Mouse (Mus musculus): Measurements from ENCODE around the gene Dock4. TPM values are rescaled to one million over a fixed set of nuclear protein-coding genes. Genes with fewer than 3 reads are reported as not detected.

Gene Dock4
- total and polyA plus RNA-seq, 2 experiments from 2014 or later: 10.5 to 30.9 TPM

DNA sequence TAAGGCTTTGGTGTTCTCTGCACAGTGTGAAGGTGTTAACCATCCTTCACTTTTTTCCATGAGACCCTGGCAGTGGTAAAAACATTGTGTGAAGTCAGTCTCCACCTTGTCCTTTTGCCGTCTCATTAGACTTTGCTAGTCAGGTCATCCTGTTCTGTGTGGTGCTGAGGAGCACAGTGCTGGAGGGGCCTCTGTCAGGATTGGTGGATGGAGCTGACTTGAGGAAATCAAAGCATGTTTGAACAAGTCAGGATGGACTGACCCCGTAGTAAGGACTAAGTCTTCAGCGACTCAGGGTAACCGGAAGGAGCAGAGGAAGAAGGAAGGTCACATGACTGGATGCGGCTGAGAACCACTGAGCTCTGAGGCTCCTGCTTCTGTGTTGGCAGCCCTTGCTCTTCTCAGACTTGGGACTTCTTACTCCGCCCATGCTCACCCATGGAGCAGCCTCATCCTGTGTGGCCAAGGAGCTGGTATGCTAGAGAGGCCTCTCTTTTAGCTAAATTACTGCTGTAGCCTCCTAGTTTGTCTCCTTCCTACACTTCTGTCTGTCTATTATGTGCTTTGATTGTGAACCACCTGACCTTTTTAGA lies 14.0 kb downstream of the Dock4 start:
- no peak for DNase-seq
- Histone ChIP-seq H3K4me3 (ENCODE audit: low read depth, low read length) (no peak overlapping the region), H3K4me1 (ENCODE audit: insufficient read depth) (peaks cover 13% of the 10 kb centered on the region; the same call in 1 of the 2 replicates), H3K27me3 (ENCODE audit: insufficient read depth, low read length) (no peaks in the 10 kb centered on the region), H3K9me3 (ENCODE audit: low read length) (no peaks in the 10 kb centered on the region), H3K9ac (no peak overlapping the region), H3K36me3 (ENCODE audit: insufficient read depth) (no peaks in the 10 kb centered on the region), H3K27ac (ENCODE audit: low read depth, low read length) (no peak overlapping the region), H3K4me2 (ENCODE audit: low read depth) (no peak overlapping the region)
- 79% methylated on average over 6 of the region's 6 CpGs for WGBS
- no peak for ATAC-seq
- no peak for TF ChIP-seq CTCF (IDR thresholded peaks at IDR 0.05; ENCODE audit: low read depth)

- 33% methylated on average over 7 of the region's 7 CpGs for WGBS
- Histone ChIP-seq H3K4me2 (ENCODE audit: low read depth) (no peak overlapping the region), H3K27ac (ENCODE audit: low read depth, low read length) (no peak overlapping the region; the same call in 1 of the 2 replicates), H3K4me1 (ENCODE audit: insufficient read depth) (peaks cover 13% of the 10 kb centered on the region; the same call in 1 of the 2 replicates), H3K9me3 (ENCODE audit: low read length) (no peaks in the 10 kb centered on the region), H3K4me3 (ENCODE audit: low read depth, low read length) (no peak overlapping the region), H3K36me3 (ENCODE audit: insufficient read depth) (no peaks in the 10 kb centered on the region), H3K9ac (no peak overlapping the region), H3K27me3 (ENCODE audit: insufficient read depth, low read length) (no peaks in the 10 kb centered on the region)
- 0 out of 2 replicates have a peak, but pooled peaks have one; percentile 41 for ATAC-seq
- no peak for TF ChIP-seq CTCF (IDR thresholded peaks at IDR 0.05; ENCODE audit: low read depth)
- no peak for DNase-seq
Measured at GRCm38 (mm10) chr12:40462693-40463235, 17.0 kb downstream of the Dock4 start.

- DNase-seq: no peak
- no peak for ATAC-seq
- 61% methylated on average over 2 of the region's 2 CpGs for WGBS
- Histone ChIP-seq H3K4me2 (ENCODE audit: low read depth) (no peak overlapping the region), H3K9ac (no peak overlapping the region), H3K4me1 (ENCODE audit: insufficient read depth) (peaks cover 13% of the 10 kb centered on the region; the same call in 1 of the 2 replicates), H3K4me3 (ENCODE audit: low read depth, low read length) (no peak overlapping the region), H3K27me3 (ENCODE audit: insufficient read depth, low read length) (no peaks in the 10 kb centered on the region), H3K36me3 (ENCODE audit: insufficient read depth) (no peaks in the 10 kb centered on the region), H3K9me3 (ENCODE audit: low read length) (no peaks in the 10 kb centered on the region), H3K27ac (ENCODE audit: low read depth, low read length) (no peak overlapping the region)
- no peak for TF ChIP-seq CTCF (IDR thresholded peaks at IDR 0.05; ENCODE audit: low read depth)
Measured at GRCm38 (mm10) chr12:40463828-40464227, 18.1 kb downstream of the Dock4 start.

DNA sequence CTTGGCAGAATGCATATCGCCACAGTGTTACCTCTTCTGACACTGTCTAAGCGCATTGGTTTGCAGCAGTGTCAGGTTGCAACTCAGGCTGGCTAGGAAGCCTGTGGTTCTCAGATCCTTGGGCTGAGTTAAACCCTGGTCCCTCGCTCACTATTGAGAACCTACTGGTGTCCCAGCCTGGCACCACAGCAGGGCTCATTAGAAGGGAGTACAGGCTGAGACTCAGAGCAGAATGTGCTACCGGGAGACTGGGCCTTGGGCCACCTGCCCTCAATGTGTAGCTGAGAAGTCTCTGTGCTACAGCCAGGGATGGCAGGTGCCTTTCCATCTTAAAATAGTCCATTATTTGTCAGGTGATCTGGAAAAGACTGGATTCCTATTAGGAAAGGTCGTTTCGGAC lies 18.5 kb downstream of the Dock4 start:
- no peak for TF ChIP-seq CTCF (IDR thresholded peaks at IDR 0.05; ENCODE audit: low read depth)
- no peak overlapping the region for H3K9ac ChIP-seq
- H3K4me3 ChIP-seq (ENCODE audit: low read depth, low read length): no peak overlapping the region
- H3K4me1 ChIP-seq (ENCODE audit: insufficient read depth): peaks cover 13% of the 10 kb centered on the region; the same call in 1 of the 2 replicates
- peak; percentile 64 for ATAC-seq
- H3K27me3 ChIP-seq (ENCODE audit: insufficient read depth, low read length): no peaks in the 10 kb centered on the region
- no peaks in the 10 kb centered on the region for H3K9me3 ChIP-seq (ENCODE audit: low read length)
- DNase-seq: no peak
- no peak overlapping the region for H3K27ac ChIP-seq (ENCODE audit: low read depth, low read length)
- H3K4me2 ChIP-seq (ENCODE audit: low read depth): no peak overlapping the region
- WGBS: 44% methylated on average over 6 of the region's 6 CpGs
- H3K36me3 ChIP-seq (ENCODE audit: insufficient read depth): no peaks in the 10 kb centered on the region

DNA sequence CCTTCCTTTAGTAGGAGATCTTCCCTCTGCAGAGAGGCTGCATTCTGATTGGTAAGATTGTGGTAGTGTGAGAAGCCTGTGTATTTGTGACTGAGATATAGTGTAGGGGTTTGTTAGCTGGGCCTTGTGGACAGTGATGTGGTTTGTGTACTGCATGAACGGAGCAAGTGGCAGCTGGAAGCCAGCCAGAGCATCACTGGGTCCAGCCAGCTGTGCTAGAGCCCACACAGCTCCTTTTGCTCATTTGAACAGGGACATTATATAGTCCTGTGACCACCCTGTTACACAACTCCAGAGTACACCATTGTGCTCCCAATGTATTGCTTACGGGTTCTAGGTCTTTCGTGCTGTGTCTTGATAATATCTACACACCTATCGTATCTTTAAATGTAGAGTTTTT lies 22.5 kb downstream of the Dock4 start:
- Histone ChIP-seq H3K27ac (ENCODE audit: low read depth, low read length) (no peak overlapping the region), H3K9me3 (ENCODE audit: low read length) (no peaks in the 10 kb centered on the region), H3K36me3 (ENCODE audit: insufficient read depth) (no peaks in the 10 kb centered on the region), H3K4me2 (ENCODE audit: low read depth) (no peak overlapping the region), H3K9ac (no peak overlapping the region), H3K4me3 (ENCODE audit: low read depth, low read length) (no peak overlapping the region), H3K4me1 (ENCODE audit: insufficient read depth) (peaks cover 12% of the 10 kb centered on the region), H3K27me3 (ENCODE audit: insufficient read depth, low read length) (no peaks in the 10 kb centered on the region)
- ATAC-seq (peak; percentile 59), DNase-seq (no peak)
- TF ChIP-seq CTCF (IDR thresholded peaks at IDR 0.05; ENCODE audit: low read depth): no peak
- 80% methylated on average over 4 of the region's 4 CpGs for WGBS

DNA sequence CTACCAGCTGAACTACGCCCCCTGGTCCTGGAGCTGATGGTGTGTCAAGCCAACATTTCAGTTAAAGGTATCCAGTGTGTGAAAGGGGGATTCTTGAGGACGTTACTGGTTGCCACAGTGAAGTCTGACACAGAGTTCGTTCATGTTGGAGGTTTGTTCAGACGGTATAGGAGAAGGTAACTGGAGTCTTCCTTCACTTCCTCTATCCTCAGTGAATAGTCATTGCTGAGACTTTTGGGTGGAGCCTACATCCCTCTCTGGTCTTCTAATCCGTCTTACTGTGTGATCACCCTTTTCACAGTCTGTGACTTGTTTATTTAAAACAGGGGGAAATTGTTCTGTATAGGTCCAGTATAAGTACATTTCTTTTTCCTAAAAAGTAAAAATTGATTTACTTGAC lies 23.3 kb downstream of the Dock4 start:
- 75% methylated on average over 5 of the region's 5 CpGs for WGBS
- H3K4me2 ChIP-seq (ENCODE audit: low read depth): no peak overlapping the region
- no peak overlapping the region for H3K27ac ChIP-seq (ENCODE audit: low read depth, low read length)
- H3K9ac ChIP-seq: no peak overlapping the region
- H3K4me3 ChIP-seq (ENCODE audit: low read depth, low read length): no peak overlapping the region
- no peaks in the 10 kb centered on the region for H3K36me3 ChIP-seq (ENCODE audit: insufficient read depth)
- H3K27me3 ChIP-seq (ENCODE audit: insufficient read depth, low read length): no peaks in the 10 kb centered on the region
- ATAC-seq (no peak), DNase-seq (no peak)
- TF ChIP-seq CTCF (IDR thresholded peaks at IDR 0.05; ENCODE audit: low read depth): no peak
- peaks cover 13% of the 10 kb centered on the region for H3K4me1 ChIP-seq (ENCODE audit: insufficient read depth)
- H3K9me3 ChIP-seq (ENCODE audit: low read length): no peaks in the 10 kb centered on the region

DNA sequence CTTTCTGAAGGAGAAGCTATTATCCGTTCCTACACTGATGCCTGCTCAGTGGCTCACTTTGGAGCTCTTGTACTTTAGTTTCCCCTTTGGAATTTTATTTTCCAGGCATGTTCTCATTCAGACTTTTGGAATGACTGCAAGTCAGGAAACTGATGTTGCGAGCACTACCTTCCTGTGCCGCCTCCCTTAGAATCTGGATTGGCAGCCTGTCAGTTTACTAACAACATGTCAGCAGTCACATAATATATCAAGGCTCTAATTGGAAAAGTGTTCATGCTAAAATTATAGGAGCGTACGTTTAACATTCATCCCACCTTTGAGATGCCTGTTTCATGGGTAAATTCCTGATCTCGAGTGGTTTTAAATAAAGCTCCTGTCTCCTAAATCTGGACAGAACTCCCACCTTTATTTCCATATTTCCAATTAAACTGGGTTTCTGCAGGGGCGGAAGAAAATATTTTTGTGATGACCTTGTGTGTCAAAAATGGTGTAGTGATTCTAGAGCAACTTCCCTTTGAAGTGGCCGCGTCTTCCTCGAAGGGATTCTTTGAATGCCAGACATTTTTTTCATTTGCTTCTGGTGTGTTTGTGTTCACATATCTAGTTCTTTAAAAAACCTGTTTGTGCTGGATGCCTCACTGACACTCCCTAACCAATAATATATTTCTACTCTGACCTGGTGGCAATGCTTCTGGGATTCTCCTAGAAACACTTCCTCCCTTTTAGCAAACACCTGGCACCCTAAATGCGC lies 26.1 kb downstream of the Dock4 start:
- no peaks in the 10 kb centered on the region for H3K27me3 ChIP-seq (ENCODE audit: insufficient read depth, low read length)
- peaks cover 9% of the 10 kb centered on the region for H3K4me1 ChIP-seq (ENCODE audit: insufficient read depth)
- H3K36me3 ChIP-seq (ENCODE audit: insufficient read depth): no peaks in the 10 kb centered on the region
- H3K9ac ChIP-seq: no peak overlapping the region
- ATAC-seq (no peak), DNase-seq (no peak)
- TF ChIP-seq CTCF (IDR thresholded peaks at IDR 0.05; ENCODE audit: low read depth): no peak
- 54% methylated on average over 11 of the region's 11 CpGs for WGBS
- no peak overlapping the region for H3K27ac ChIP-seq (ENCODE audit: low read depth, low read length)
- no peak overlapping the region for H3K4me3 ChIP-seq (ENCODE audit: low read depth, low read length)
- no peaks in the 10 kb centered on the region for H3K9me3 ChIP-seq (ENCODE audit: low read length)
- H3K4me2 ChIP-seq (ENCODE audit: low read depth): no peak overlapping the region

Measured in forebrain, postnatal 0 days (tissue).